Mouse (Mus musculus) neural tube, embryonic 15.5 days (tissue): ENCODE results near the gene Prr15l. TPM values are rescaled to one million over a fixed set of nuclear protein-coding genes. Genes with fewer than 3 reads are reported as not detected.
A peak's percentile ranks its signal among the peaks of the same experiment; 100 is the strongest.

Source experiments
- ATAC-seq: fragments of 200-750 bp; cut with Nextera tagmentation; 2 replicates; pipeline ENCODE4 v1.8.0; 2017; ENCODE audit warnings: mild to moderate bottlenecking, moderate TSS enrichment, moderate library complexity; ENCODE audit not compliant: low FRiP score
- H3K27ac ChIP-seq: fragments of 300-500 bp; sonication (generic); replicated peaks from 2 replicates; pipeline ENCODE4 v1.5.1; 2015; ENCODE audit warnings: mild to moderate bottlenecking, inconsistent platforms
- H3K27me3 ChIP-seq: fragments of 300-500 bp; sonication (generic); replicated peaks from 2 replicates; pipeline ENCODE4 v1.6.1; 2015; ENCODE audit warnings: inconsistent platforms
- H3K36me3 ChIP-seq: fragments of 300-500 bp; sonication (generic); 2 replicates; pipeline ENCODE4 v1.6.1; 2015; ENCODE audit warnings: inconsistent platforms
- H3K4me1 ChIP-seq: fragments of 300-500 bp; sonication (generic); 2 replicates; pipeline ENCODE4 v1.6.1; 2015; ENCODE audit warnings: inconsistent platforms
- H3K4me2 ChIP-seq: fragments of 300-500 bp; sonication (generic); 2 replicates; pipeline ENCODE4 v1.6.1; 2015; ENCODE audit warnings: inconsistent platforms, mild to moderate bottlenecking, moderate library complexity
- H3K4me3 ChIP-seq: fragments of 300-500 bp; sonication (generic); replicated peaks from 2 replicates; pipeline ENCODE4 v1.5.1; 2015; ENCODE audit warnings: mild to moderate bottlenecking, inconsistent platforms
- H3K9ac ChIP-seq: fragments of 300-500 bp; sonication (generic); replicated peaks from 2 replicates; pipeline ENCODE4 v1.6.1; 2015; ENCODE audit warnings: mild to moderate bottlenecking, inconsistent platforms
- H3K9me3 ChIP-seq: fragments of 300-500 bp; sonication (generic); replicated peaks from 2 replicates; pipeline ENCODE4 v1.6.1; 2016; ENCODE audit warnings: inconsistent platforms
- WGBS: fragments of 180-500 bp; shearing (Covaris S2); methylation state at CpG from one replicate; pipeline ENCODE4 v1.1.7; 2015; ENCODE audit warnings: mixed read lengths; 5-methylcytosine and 5-hydroxymethylcytosine counted together
- polyA plus RNA-seq: library from polyadenylated mRNA; unstranded; fragments of >200 nt; fragmentation: Nextera tagmentation; extraction: Ambion mirVana; gene quantifications from 2 replicates; pipeline ENCODE4 v1.2.1, GENCODE M21; 2015

Gene Prr15l
- polyA plus RNA-seq, 1 experiment from 2014 or later = 0.47 TPM

DNA sequence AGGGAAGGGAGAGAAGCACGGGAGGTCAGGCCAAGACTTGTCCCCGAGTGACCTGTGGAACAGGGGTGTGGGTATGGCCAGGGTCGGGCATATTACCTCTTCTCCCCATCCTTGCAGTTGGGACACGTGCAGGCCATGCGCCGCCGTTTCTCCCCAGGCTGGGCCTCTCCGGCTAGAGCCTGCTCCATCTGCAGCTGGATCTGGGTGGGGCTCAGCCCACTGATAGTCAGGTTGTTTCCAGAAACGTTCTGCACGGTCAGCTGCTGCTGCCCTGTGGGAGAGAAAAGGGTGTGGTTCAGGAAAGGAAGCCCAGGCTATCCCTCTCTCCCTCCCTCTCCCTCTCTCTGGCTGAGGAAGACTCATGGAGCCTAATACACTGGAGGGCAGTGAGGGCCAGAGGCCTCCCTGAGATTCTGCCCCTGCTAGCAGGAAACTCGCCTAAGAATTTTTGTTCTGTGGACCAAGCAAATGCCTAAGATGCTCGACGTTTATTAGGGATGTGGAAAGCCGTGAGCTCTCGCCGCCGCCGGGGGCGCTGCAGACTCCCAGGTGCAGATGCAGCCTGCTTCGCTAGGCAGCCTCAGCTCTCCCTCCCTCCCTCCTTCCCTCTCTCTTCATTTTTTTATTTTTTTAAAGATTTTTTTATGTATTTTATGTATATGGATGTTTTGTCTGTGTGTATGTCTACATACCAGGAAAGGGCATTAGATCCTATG is 28.3 kb downstream of the Prr15l start:
- ATAC-seq = no peak
- H3K27ac ChIP-seq = no peak overlapping the region
- 69% methylated on average over 20 of the region's 20 CpGs for WGBS
- H3K36me3 ChIP-seq = peaks cover 79% of the 10 kb centered on the region
- no peaks in the 10 kb centered on the region for H3K9me3 ChIP-seq
- H3K4me3 ChIP-seq = no peak overlapping the region
- no peaks in the 10 kb centered on the region for H3K27me3 ChIP-seq
- H3K9ac ChIP-seq = no peak overlapping the region
- no peak overlapping the region for H3K4me2 ChIP-seq
- H3K4me1 ChIP-seq = no peaks in the 10 kb centered on the region

DNA sequence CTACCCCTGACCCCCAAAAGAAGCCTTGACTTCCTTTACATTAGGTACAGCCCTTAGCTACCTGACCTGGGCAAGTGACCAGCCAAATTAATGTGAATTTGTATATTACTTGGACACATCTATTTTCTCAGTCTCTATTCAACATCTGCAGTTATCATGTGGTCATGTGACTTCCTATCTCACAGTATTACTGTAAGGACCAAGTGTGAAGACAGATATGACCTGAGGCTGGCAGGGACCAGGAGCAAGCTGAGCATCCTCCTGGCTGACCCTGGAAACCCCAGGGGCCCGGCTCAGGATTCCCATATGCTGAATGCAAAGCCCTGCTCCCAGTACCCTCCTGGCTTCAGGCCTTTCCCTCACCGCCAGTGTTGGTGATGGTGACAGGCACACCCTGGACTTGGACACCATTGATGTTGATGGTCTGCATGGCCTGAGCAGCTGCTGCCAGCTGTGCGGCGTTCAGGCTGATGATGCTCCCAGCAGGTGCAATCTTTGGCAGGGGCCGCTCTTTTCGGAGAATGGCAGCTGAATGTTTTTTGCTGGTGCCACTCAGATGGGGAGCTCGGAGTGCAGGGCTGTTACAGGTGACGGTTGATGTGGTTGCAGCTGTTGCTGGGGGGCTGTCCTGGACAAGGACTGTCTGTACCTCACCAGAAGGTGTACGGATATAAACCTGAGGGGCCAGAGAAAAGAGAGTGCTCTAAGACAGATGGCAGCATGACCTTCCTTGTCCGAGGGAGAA is 29.3 kb downstream of the Prr15l start:
- H3K9me3 ChIP-seq = no peaks in the 10 kb centered on the region
- WGBS = 91% methylated on average over 10 of the region's 10 CpGs
- no peak overlapping the region for H3K4me3 ChIP-seq
- no peak overlapping the region for H3K4me2 ChIP-seq
- H3K4me1 ChIP-seq = no peaks in the 10 kb centered on the region
- H3K27ac ChIP-seq = no peak overlapping the region
- H3K27me3 ChIP-seq = no peaks in the 10 kb centered on the region
- H3K36me3 ChIP-seq = peaks cover 78% of the 10 kb centered on the region
- ATAC-seq = no peak
- no peak overlapping the region for H3K9ac ChIP-seq

DNA sequence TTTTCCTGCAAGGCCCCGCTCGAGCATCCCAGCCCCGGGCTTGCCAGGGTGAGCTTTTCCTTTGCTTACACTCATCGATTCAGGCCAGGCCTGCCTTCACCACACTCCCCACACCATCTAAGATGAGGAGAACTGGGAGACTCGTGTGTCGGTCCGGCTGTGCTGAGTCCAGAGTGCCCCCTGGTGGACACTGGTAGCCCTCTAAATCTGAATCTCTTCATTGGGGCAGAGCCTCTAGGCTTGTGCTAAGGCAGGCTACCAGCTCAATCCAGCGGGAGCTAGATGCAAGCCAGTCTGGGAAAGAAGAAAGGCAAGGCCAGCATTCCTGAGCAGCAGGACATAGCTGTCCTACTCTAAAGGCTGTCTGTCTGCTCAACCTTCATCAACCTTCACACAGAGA is 35.7 kb downstream of the Prr15l start:
- peaks cover 31% of the 10 kb centered on the region for H3K36me3 ChIP-seq
- peaks cover 9% of the 10 kb centered on the region; the same call in 1 of the 2 replicates for H3K4me1 ChIP-seq
- no peak overlapping the region for H3K9ac ChIP-seq
- H3K9me3 ChIP-seq = no peaks in the 10 kb centered on the region
- WGBS = 17% methylated on average over 8 of the region's 8 CpGs
- H3K4me2 ChIP-seq = no peak overlapping the region
- ATAC-seq = peak; percentile 66; the same call in 1 of the 2 replicates
- H3K4me3 ChIP-seq = no peak overlapping the region
- no peaks in the 10 kb centered on the region for H3K27me3 ChIP-seq
- no peak overlapping the region for H3K27ac ChIP-seq

DNA sequence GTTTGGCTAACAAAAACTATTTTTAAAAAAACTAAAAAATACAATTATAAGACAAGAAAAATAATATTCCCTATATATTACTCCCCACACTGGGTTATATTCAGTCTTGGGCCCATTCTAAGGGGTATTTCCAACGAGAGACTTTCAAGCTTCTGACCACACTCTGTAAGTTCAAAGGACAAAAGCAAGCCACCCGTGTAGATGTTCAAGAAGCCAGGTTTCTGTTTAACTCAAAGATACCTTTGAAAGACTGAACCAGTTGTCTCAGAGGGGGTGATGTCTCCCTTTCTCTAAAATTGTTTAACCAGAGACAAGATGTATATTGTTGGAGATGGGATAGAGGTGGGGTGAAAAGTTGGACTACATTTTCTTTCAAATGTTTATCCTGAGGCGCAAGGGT is 38.3 kb downstream of the Prr15l start:
- 93% methylated on average over 3 of the region's 3 CpGs for WGBS
- no peak for ATAC-seq

DNA sequence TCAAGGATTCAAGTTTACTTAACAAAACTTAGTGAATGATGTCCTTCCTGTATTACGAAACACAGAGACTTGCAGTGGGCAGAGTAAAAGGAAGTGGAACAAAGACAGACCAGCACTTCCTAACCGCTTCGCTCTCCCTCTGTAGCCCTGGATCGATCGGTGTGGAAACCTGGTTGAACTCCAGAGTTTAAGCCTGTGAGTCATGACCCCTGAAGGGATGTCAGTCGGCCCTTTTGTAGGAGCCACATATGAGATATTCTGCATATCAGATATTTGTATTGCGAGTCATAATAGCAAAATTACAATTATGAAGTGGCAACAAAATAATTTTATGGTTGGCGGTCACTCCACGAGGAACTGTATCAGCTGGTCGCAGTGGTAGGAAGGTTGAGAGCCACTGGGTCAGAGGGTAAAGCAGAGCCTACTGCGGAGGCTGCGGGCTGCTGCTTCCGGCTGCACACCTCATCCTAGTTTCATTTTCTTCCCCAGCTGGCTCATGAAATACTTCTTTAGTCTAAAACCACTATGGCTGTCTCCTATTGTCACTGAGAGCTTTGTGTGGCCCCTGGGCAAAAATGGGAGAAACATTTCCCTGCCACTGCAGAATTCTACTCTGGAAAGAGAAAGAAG is 39.1 kb downstream of the Prr15l start:
- Histone ChIP-seq H3K4me2 (no peak overlapping the region), H3K36me3 (peaks cover under 1% of the 10 kb centered on the region), H3K4me1 (peaks cover 25% of the 10 kb centered on the region), H3K27me3 (no peaks in the 10 kb centered on the region), H3K9ac (no peak overlapping the region), H3K4me3 (no peak overlapping the region), H3K9me3 (no peaks in the 10 kb centered on the region), H3K27ac (no peak overlapping the region)
- ATAC-seq = no peak
- 86% methylated on average over 13 of the region's 13 CpGs for WGBS

More for the DNA sequence above, 38.3 kb downstream of the Prr15l start:
- Histone ChIP-seq H3K27me3 (no peaks in the 10 kb centered on the region), H3K9me3 (no peaks in the 10 kb centered on the region), H3K4me3 (no peak overlapping the region), H3K4me1 (peaks cover 25% of the 10 kb centered on the region), H3K36me3 (peaks cover 9% of the 10 kb centered on the region), H3K4me2 (no peak overlapping the region), H3K27ac (no peak overlapping the region), H3K9ac (no peak overlapping the region)

DNA sequence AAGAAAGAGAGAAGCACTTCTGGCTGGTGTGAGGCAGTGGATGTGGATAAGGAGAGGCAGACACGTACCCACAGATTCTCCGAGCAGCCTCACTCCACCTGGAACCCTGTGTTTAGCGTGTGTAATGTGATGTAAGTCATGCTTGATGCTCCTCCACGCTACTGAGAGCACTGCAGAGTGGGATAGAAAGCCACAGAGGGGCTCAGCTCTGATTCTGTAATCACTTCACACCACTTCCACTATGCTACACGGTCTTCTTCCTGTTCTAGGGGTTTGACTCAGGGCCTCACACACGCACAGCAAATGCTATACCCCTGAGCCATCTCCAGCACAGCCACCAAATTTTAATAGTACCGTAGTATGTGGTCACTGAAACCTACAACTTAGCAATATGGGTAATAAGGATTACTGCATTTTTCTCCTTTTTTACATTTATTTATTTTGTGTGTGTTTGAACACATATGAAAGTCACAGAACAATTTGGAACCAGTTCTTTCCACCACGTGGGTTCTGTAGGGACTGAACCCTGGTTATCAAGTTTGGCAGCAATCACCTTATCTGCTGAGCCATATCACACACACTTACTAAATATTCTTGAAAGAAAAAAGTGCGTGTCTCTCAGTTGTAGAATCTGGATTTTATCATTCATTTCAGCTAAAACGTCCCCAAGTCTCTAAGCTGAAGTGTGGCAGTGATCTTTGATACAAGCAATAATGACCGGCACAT is 39.8 kb downstream of the Prr15l start:
- Histone ChIP-seq H3K4me1 (peaks cover 31% of the 10 kb centered on the region), H3K9ac (no peak overlapping the region), H3K4me2 (no peak overlapping the region), H3K27ac (peak overlapping the region; percentile 38; the same call in 1 of the 2 replicates), H3K27me3 (no peaks in the 10 kb centered on the region), H3K36me3 (no peaks in the 10 kb centered on the region), H3K4me3 (no peak overlapping the region), H3K9me3 (no peaks in the 10 kb centered on the region)
- WGBS = 88% methylated on average over 11 of the region's 11 CpGs
- no peak for ATAC-seq

DNA sequence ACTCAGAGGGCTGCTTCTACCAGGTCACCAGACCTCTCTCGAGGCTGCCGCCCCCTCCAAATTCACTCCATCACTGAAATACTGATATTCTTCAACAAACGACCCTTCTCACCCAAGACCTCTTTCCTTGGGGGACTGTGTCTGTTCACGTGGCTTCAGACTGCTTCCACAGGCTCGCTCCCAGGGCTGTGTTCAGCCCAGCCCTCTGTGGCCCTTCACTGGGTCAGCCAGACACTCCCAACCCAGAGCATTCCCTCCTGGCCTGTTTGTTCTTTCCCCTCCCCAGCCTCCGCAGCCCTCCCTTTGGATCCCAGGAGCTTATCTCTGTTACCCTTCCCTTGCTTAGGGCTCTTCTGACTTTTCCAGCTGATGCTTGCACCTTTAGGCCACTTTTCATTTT is 40.6 kb downstream of the Prr15l start:
- WGBS = 80% methylated on average over 6 of the region's 6 CpGs
- H3K27me3 ChIP-seq = no peaks in the 10 kb centered on the region
- H3K9me3 ChIP-seq = no peaks in the 10 kb centered on the region
- no peak for ATAC-seq
- H3K4me2 ChIP-seq = no peak overlapping the region
- no peak overlapping the region for H3K27ac ChIP-seq
- no peak overlapping the region for H3K4me3 ChIP-seq
- no peak overlapping the region for H3K9ac ChIP-seq
- H3K36me3 ChIP-seq = no peaks in the 10 kb centered on the region
- peaks cover 35% of the 10 kb centered on the region for H3K4me1 ChIP-seq

DNA sequence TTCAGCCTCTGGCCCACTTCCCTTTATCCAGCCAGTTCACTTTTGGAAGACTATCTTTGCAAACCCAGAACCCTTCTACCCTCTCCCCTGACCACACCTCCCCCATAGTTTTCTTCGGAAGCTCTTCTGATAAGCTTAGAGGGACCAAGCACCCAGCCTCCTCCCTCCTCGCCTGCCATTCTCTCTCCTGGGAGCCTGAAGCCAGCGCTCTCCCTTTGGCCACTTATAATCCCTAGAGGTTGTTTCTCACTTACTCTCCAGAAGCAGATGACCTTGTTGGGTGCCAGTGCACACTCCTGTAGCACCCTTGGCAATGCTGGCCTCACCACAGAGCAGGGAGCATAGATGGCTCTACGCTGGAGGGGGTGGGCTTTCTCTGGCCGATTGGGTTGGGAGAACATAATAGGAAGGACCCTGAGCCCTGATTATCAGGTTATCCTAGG is 41.4 kb downstream of the Prr15l start:
- 81% methylated on average over 5 of the region's 5 CpGs for WGBS
- Histone ChIP-seq H3K27me3 (no peaks in the 10 kb centered on the region), H3K4me2 (no peak overlapping the region), H3K4me3 (no peak overlapping the region), H3K9me3 (no peaks in the 10 kb centered on the region), H3K4me1 (peaks cover 40% of the 10 kb centered on the region), H3K9ac (no peak overlapping the region), H3K36me3 (no peaks in the 10 kb centered on the region), H3K27ac (peak overlapping the region; percentile 73)
- no peak for ATAC-seq

DNA sequence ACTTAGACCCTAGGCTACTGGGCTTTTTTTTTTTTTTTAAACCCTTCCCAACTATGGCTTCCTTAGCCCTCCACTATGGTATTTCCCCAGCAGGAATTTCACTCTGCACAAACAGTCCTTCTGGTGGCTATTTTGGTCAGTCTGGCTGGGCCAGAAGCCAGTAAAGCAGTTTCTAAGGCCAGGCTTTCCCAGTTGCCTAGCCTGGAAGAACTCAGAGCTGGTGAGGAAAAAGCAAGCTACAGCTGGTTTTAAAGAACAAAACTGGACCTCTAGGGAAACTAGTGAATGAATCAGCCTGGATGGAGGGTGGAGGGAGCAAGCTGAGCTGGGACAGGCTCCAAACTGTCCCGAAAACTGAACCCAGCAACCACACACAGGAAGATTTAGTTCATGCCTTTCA is 41.8 kb downstream of the Prr15l start:
- WGBS = 87% methylated on average over 1 of the region's 1 CpGs

DNA sequence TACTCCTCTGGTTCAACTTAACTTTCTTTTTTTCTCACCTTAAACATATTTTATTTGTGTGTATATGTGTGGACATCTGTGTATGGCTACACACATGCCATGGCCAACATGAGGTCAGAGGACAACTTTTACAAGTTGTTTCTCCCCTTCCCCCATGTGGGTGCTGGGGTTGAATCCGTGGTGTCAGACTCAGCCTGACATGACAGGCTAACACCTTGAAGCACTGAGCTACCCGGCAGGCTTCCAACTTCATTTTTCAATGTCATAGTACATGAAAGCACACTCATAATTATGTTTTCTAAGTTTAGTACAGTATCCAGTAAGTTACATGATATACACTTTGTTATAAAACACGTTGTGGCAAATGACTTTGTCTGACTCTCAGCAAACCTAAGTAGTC is 42.4 kb downstream of the Prr15l start:
- WGBS = 76% methylated on average over 3 of the region's 3 CpGs
- Histone ChIP-seq H3K36me3 (no peaks in the 10 kb centered on the region), H3K4me2 (no peak overlapping the region), H3K4me3 (no peak overlapping the region), H3K9me3 (no peaks in the 10 kb centered on the region), H3K9ac (no peak overlapping the region), H3K27me3 (no peaks in the 10 kb centered on the region), H3K4me1 (peaks cover 49% of the 10 kb centered on the region), H3K27ac (peak overlapping the region; percentile 73)
- ATAC-seq = no peak

More for the DNA sequence above, 41.8 kb downstream of the Prr15l start:
- no peaks in the 10 kb centered on the region for H3K36me3 ChIP-seq
- no peaks in the 10 kb centered on the region for H3K27me3 ChIP-seq
- H3K4me1 ChIP-seq = peaks cover 43% of the 10 kb centered on the region
- no peak for ATAC-seq
- no peaks in the 10 kb centered on the region for H3K9me3 ChIP-seq
- peak overlapping the region; percentile 73 for H3K27ac ChIP-seq
- no peak overlapping the region for H3K4me3 ChIP-seq
- H3K9ac ChIP-seq = no peak overlapping the region
- no peak overlapping the region for H3K4me2 ChIP-seq

DNA sequence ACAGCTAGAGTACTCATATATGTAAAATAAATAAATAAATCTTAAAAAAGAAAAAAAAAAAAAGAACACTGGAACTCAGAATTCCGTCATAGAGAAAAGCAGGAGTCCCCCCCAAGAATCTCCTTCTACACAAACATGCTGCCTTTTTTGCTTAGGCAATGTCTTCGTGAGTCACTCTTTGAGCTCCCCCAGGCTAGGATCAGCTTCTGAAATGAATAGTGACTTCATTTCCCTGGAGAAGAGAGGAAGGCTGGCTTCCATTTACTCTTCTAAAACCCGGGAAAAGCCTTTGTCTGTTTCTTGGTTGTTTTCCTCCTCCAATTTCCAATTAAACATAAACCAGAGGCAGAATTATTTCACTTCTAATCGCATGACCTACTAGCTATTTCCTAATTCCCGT is 45.0 kb downstream of the Prr15l start:
- peak overlapping the region; percentile 68 for H3K27ac ChIP-seq
- H3K9me3 ChIP-seq = no peaks in the 10 kb centered on the region
- no peaks in the 10 kb centered on the region for H3K27me3 ChIP-seq
- H3K4me3 ChIP-seq = no peak overlapping the region
- ATAC-seq = no peak
- 61% methylated on average over 5 of the region's 5 CpGs for WGBS
- no peaks in the 10 kb centered on the region for H3K36me3 ChIP-seq
- no peak overlapping the region for H3K4me2 ChIP-seq
- H3K9ac ChIP-seq = no peak overlapping the region
- H3K4me1 ChIP-seq = peaks cover 64% of the 10 kb centered on the region
